ENCODE assay signal across 16 mouse cellular contexts in genomic region chr12:8400345-8401130, GRCm38 (mm10).
A peak's percentile ranks its signal among the peaks of the same experiment; 100 is the strongest.
DNase-seq lines count a peak whose midpoint lies in the region; ATAC-seq and TF ChIP-seq lines count a peak whose summit lies in the region.
"Had no signal": no experiment of that assay in that cellular context is flagged by ENCODE, and none has a peak within 500 bp of the region (broad histone marks: within the 10 kb centered on the region; RNA-seq: fewer than 3 reads in every experiment).

No protein-coding gene starts in this region.

- H3K9me3 ChIP-seq in hindbrain, embryonic 13.5 days = 0 out of 2 replicates have a peak, but pooled peaks cover 3% of the 10 kb centered on the region
- no peaks in the 10 kb centered on the region for H3K9me3 ChIP-seq in hindbrain, embryonic 11.5 days (ENCODE audit: control insufficient read depth, low read length)
- no peaks in the 10 kb centered on the region for H3K9me3 ChIP-seq in lung, postnatal 0 days (ENCODE audit: low read length)
- H3K9me3 ChIP-seq in limb, embryonic 15.5 days = no peaks in the 10 kb centered on the region
- H3K9me3 ChIP-seq: intestine, embryonic 15.5 days; limb, embryonic 12.5 days; lung, embryonic 15.5 days; stomach, embryonic 15.5 days had no signal

- TF ChIP-seq EP300 in lung, postnatal 0 days (IDR thresholded peaks at IDR 0.05) = no peak

- intact Hi-C loops in gastrocnemius, adult 2 months (cut with DNase I) = no loop called here

- no peak for DNase-seq in gastrocnemius, adult 2 months
- DNase-seq in gastrocnemius, adult 18-20 months (ENCODE audit: low spot score) = no peak
- no peak for DNase-seq in hindbrain, embryonic 11.5 days (ENCODE audit: low spot score)
- DNase-seq in lung, postnatal 0 days (ENCODE audit: low spot score) = no peak
- no peak for DNase-seq in lung, postnatal 14 days
- DNase-seq in urinary bladder, postnatal 14 days (ENCODE audit: low spot score) = no peak
- DNase-seq: cerebellum, adult 8-10 months; layer of hippocampus, postnatal 36 days; thymus, postnatal 36 days had no signal

- H3K27me3 ChIP-seq in hindbrain, embryonic 13.5 days = no peaks in the 10 kb centered on the region
- H3K27me3 ChIP-seq in hindbrain, embryonic 11.5 days (ENCODE audit: control insufficient read depth, insufficient read depth, low read length) = no peaks in the 10 kb centered on the region
- H3K27me3 ChIP-seq in lung, postnatal 0 days (replicated peaks; ENCODE audit: insufficient read depth, low read length) = no peaks in the 10 kb centered on the region
- no peaks in the 10 kb centered on the region for H3K27me3 ChIP-seq in limb, embryonic 15.5 days
- H3K27me3 ChIP-seq: intestine, embryonic 15.5 days; limb, embryonic 12.5 days; lung, embryonic 15.5 days; Patski; stomach, embryonic 15.5 days had no signal

- H3K4me1 ChIP-seq in hindbrain, embryonic 13.5 days (replicated peaks) = 0 out of 2 replicates have a peak, but pooled peaks cover 5% of the 10 kb centered on the region
- H3K4me1 ChIP-seq in hindbrain, embryonic 11.5 days (replicated peaks; ENCODE audit: control insufficient read depth, insufficient read depth, low read length) = no peaks in the 10 kb centered on the region; the same call in 1 of the 2 replicates
- H3K4me1 ChIP-seq in lung, postnatal 0 days (ENCODE audit: insufficient read depth, low read depth, low read length) = no peaks in the 10 kb centered on the region
- H3K4me1 ChIP-seq in limb, embryonic 15.5 days = peaks cover 13% of the 10 kb centered on the region

- peak overlapping the region; percentile 50 for H3K27ac ChIP-seq in gastrocnemius, adult 2 months
- 0 out of 2 replicates have a peak overlapping the region, but pooled peaks have one; percentile 12 for H3K27ac ChIP-seq in hindbrain, embryonic 13.5 days
- H3K27ac ChIP-seq in hindbrain, embryonic 11.5 days (ENCODE audit: low read depth, low read length) = no peak overlapping the region
- H3K27ac ChIP-seq in lung, postnatal 0 days (ENCODE audit: low read length) = no peak overlapping the region
- H3K27ac ChIP-seq in limb, embryonic 15.5 days = no peak overlapping the region
- H3K27ac ChIP-seq: intestine, embryonic 15.5 days; limb, embryonic 12.5 days; stomach, embryonic 15.5 days had no signal

- no peak for TF ChIP-seq CTCF in gastrocnemius, adult 2 months (IDR thresholded peaks at IDR 0.05)
- no peak for TF ChIP-seq CTCF in lung, postnatal 0 days (IDR thresholded peaks at IDR 0.05)

- no peak overlapping the region for H3K4me2 ChIP-seq in hindbrain, embryonic 13.5 days
- no peak overlapping the region for H3K4me2 ChIP-seq in hindbrain, embryonic 11.5 days (replicated peaks; ENCODE audit: low read depth, low read length)
- no peak overlapping the region for H3K4me2 ChIP-seq in lung, postnatal 0 days (replicated peaks; ENCODE audit: low read depth, low read length)
- H3K4me2 ChIP-seq in limb, embryonic 15.5 days = no peak overlapping the region
- H3K4me2 ChIP-seq: intestine, embryonic 15.5 days; limb, embryonic 12.5 days; lung, embryonic 15.5 days; stomach, embryonic 15.5 days had no signal

- ATAC-seq in hindbrain, embryonic 13.5 days (ENCODE audit: low FRiP score) = no peak
- no peak for ATAC-seq in hindbrain, embryonic 11.5 days (ENCODE audit: low FRiP score)
- ATAC-seq in lung, postnatal 0 days = peak; percentile 34; the same call in 1 of the 2 replicates
- ATAC-seq in limb, embryonic 15.5 days (ENCODE audit: insufficient number of reproducible peaks, low FRiP score, low TSS enrichment, low read depth) = 0 out of 2 replicates have a peak, but pooled peaks have one; percentile 19
- ATAC-seq: intestine, embryonic 15.5 days; Patski had no signal

- H3K9ac ChIP-seq in hindbrain, embryonic 13.5 days = no peak overlapping the region
- H3K9ac ChIP-seq in hindbrain, embryonic 11.5 days (ENCODE audit: low read depth, low read length) = no peak overlapping the region
- no peak overlapping the region for H3K9ac ChIP-seq in lung, postnatal 0 days (replicated peaks; ENCODE audit: low read depth)
- no peak overlapping the region for H3K9ac ChIP-seq in limb, embryonic 15.5 days
- H3K9ac ChIP-seq: intestine, embryonic 15.5 days; limb, embryonic 12.5 days; lung, embryonic 15.5 days; stomach, embryonic 15.5 days had no signal

- no peaks in the 10 kb centered on the region for H3K36me3 ChIP-seq in hindbrain, embryonic 13.5 days
- no peaks in the 10 kb centered on the region for H3K36me3 ChIP-seq in hindbrain, embryonic 11.5 days (ENCODE audit: control insufficient read depth, insufficient read depth, low read length)
- no peaks in the 10 kb centered on the region for H3K36me3 ChIP-seq in lung, postnatal 0 days (ENCODE audit: insufficient read depth, low read length)
- no peaks in the 10 kb centered on the region for H3K36me3 ChIP-seq in limb, embryonic 15.5 days
- H3K36me3 ChIP-seq: intestine, embryonic 15.5 days; limb, embryonic 12.5 days; lung, embryonic 15.5 days; stomach, embryonic 15.5 days had no signal

- 92% methylated on average over 10 of the region's 10 CpGs for WGBS in hindbrain, embryonic 13.5 days
- WGBS in hindbrain, embryonic 11.5 days = 89% methylated on average over 10 of the region's 10 CpGs
- 67% methylated on average over 10 of the region's 10 CpGs for WGBS in lung, postnatal 0 days
- WGBS in limb, embryonic 15.5 days = 84% methylated on average over 10 of the region's 10 CpGs

- no peak overlapping the region for H3K4me3 ChIP-seq in gastrocnemius, adult 2 months
- no peak overlapping the region for H3K4me3 ChIP-seq in hindbrain, embryonic 13.5 days
- no peak overlapping the region for H3K4me3 ChIP-seq in hindbrain, embryonic 11.5 days (ENCODE audit: low read depth, low read length)
- H3K4me3 ChIP-seq in lung, postnatal 0 days (ENCODE audit: low read depth, low read length) = no peak overlapping the region
- no peak overlapping the region for H3K4me3 ChIP-seq in limb, embryonic 15.5 days
- H3K4me3 ChIP-seq: intestine, embryonic 15.5 days; limb, embryonic 12.5 days; lung, embryonic 15.5 days; stomach, embryonic 15.5 days had no signal

Comparison
In these comparisons a context has a peak if more than half of its experiments do, and no peak if none do; other contexts are left out.
1. H3K27ac ChIP-seq: peak in gastrocnemius, adult 2 months (single experiment) and hindbrain, embryonic 13.5 days (single experiment); none in hindbrain, embryonic 11.5 days (single experiment), lung, postnatal 0 days (single experiment) and limb, embryonic 15.5 days (single experiment).
2. ATAC-seq: peak in lung, postnatal 0 days (single experiment) and limb, embryonic 15.5 days (single experiment); none in hindbrain, embryonic 13.5 days (single experiment) and hindbrain, embryonic 11.5 days (single experiment).